Mouse (Mus musculus) CD4-positive, CD25-positive, alpha-beta regulatory T cell, adult 4 months (primary cell): ENCODE data around the gene 1700025G04Rik. TPM values are rescaled to one million over a fixed set of nuclear protein-coding genes. Genes with fewer than 3 reads are reported as not detected.

Source experiments
- ATAC-seq: one replicate; pipeline ENCODE4 v1.8.0; 2017
- polyA plus RNA-seq, 2 experiments: library from polyadenylated mRNA; unstranded; fragments of 100-300 nt; shearing (Covaris generic); gene quantifications; one replicate each; pipeline ENCODE4 v1.2.1; 2017

Gene 1700025G04Rik
- polyA plus RNA-seq, 2 experiments from 2014 or later: 1.3 to 3.9 TPM

GRCm38 (mm10) chr1:151892008-151892407 lies 197.9 kb downstream of the 1700025G04Rik start:
- ATAC-seq: no peak

GRCm38 (mm10) chr1:151891194-151891593 lies 198.7 kb downstream of the 1700025G04Rik start:
- ATAC-seq: no peak

- no peak for ATAC-seq
Observed at GRCm38 (mm10) chr1:151890041-151890621, 199.8 kb downstream of the 1700025G04Rik start.

GRCm38 (mm10) chr1:151887631-151888030 lies 202.3 kb downstream of the 1700025G04Rik start:
- ATAC-seq: no peak

GRCm38 (mm10) chr1:151887126-151887525 lies 202.8 kb downstream of the 1700025G04Rik start:
- no peak for ATAC-seq

- no peak for ATAC-seq
Observed at GRCm38 (mm10) chr1:151886171-151886570, 203.8 kb downstream of the 1700025G04Rik start.

- ATAC-seq: no peak
Observed at GRCm38 (mm10) chr1:151881253-151881652, 208.7 kb downstream of the 1700025G04Rik start.

- no peak for ATAC-seq
Observed at GRCm38 (mm10) chr1:151880731-151881130, 209.2 kb downstream of the 1700025G04Rik start.

GRCm38 (mm10) chr1:151879966-151880365 lies 210.0 kb downstream of the 1700025G04Rik start:
- ATAC-seq: no peak

GRCm38 (mm10) chr1:151879308-151879850 lies 210.5 kb downstream of the 1700025G04Rik start:
- no peak for ATAC-seq

- no peak for ATAC-seq
Observed at GRCm38 (mm10) chr1:151878411-151878810, 211.5 kb downstream of the 1700025G04Rik start.

GRCm38 (mm10) chr1:151872971-151873370 lies 217.0 kb downstream of the 1700025G04Rik start:
- ATAC-seq: no peak

GRCm38 (mm10) chr1:151864326-151864725 lies 225.6 kb downstream of the 1700025G04Rik start:
- no peak for ATAC-seq

GRCm38 (mm10) chr1:151863797-151864147 lies 226.2 kb downstream of the 1700025G04Rik start:
- ATAC-seq: no peak

GRCm38 (mm10) chr1:151863135-151863796 lies 226.7 kb downstream of the 1700025G04Rik start:
- ATAC-seq: no peak

GRCm38 (mm10) chr1:151862109-151862508 lies 227.8 kb downstream of the 1700025G04Rik start:
- ATAC-seq: no peak

- ATAC-seq: no peak
Observed at GRCm38 (mm10) chr1:151861334-151861995, 228.5 kb downstream of the 1700025G04Rik start.

- no peak for ATAC-seq
Observed at GRCm38 (mm10) chr1:151858474-151858873, 231.5 kb downstream of the 1700025G04Rik start.

GRCm38 (mm10) chr1:151855561-151855960 lies 234.4 kb downstream of the 1700025G04Rik start:
- ATAC-seq: no peak

- no peak for ATAC-seq
Observed at GRCm38 (mm10) chr1:151851976-151852375, 237.9 kb downstream of the 1700025G04Rik start.

- ATAC-seq: no peak
Observed at GRCm38 (mm10) chr1:151851051-151851848, 238.7 kb downstream of the 1700025G04Rik start.

GRCm38 (mm10) chr1:151849993-151850608 lies 239.8 kb downstream of the 1700025G04Rik start:
- ATAC-seq: no peak
